Mouse (Mus musculus) adrenal gland, postnatal 14 days (tissue): ENCODE data around the gene Creg2. TPM values are rescaled to one million over a fixed set of nuclear protein-coding genes. Genes with fewer than 3 reads are reported as not detected.
"Not testable (repeated sequence)": the region's sequence is repeated elsewhere in the genome, so short reads cannot be mapped to it uniquely, and the experiment has no call there.

Source experiments
- DNase-seq: peaks from one replicate; pipeline ENCODE4 v3.0.0; 2021; ENCODE audit warnings: mixed read lengths
- total RNA-seq: library from RNA; stranded (reverse); gene quantifications from 2 replicates; pipeline ENCODE4 v1.2.3, GENCODE M21; 2021

Gene Creg2
- total RNA-seq, 1 experiment from 2014 or later: 0.04 TPM

DNA sequence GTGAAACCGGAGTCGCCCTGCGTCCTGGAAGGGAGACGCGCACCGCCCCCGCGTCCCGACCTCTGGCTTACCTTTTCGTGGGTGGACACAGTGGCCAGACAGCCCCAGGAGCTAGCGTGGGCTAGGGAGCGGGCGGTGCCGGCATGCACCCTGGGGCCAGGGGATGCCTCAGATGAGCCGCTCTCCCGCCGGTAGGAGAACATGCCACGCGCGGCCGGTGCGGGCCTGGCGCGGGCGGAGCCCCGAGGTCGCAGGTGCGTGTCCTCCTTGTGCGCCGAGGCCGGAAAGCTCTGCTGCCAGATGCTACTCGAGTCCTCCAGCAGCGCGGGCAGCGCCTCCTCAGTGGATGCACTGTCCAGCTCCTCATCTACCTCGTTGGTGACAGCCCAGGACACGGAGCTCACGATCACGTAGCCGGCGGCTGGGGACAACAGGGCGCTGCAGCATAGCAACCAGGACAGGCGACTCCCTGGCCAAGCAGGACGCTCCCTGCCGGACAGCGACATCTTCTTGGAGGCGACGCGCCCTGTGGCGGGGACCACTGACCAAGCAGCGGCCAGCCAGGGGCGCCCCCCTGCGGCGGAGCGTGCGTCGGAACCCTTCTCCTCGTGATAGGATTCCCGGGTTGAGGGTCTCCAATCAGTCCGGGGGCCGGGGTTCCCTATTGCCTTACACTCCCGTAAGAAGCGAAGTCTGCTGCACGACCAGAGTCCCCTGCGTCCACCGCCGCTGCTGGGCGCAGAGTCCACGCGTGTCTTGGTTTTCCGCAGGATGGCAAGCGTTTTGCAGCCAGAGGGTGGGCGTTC, 636 bp downstream of the Creg2 start:
- peak; percentile 89 for DNase-seq

DNA sequence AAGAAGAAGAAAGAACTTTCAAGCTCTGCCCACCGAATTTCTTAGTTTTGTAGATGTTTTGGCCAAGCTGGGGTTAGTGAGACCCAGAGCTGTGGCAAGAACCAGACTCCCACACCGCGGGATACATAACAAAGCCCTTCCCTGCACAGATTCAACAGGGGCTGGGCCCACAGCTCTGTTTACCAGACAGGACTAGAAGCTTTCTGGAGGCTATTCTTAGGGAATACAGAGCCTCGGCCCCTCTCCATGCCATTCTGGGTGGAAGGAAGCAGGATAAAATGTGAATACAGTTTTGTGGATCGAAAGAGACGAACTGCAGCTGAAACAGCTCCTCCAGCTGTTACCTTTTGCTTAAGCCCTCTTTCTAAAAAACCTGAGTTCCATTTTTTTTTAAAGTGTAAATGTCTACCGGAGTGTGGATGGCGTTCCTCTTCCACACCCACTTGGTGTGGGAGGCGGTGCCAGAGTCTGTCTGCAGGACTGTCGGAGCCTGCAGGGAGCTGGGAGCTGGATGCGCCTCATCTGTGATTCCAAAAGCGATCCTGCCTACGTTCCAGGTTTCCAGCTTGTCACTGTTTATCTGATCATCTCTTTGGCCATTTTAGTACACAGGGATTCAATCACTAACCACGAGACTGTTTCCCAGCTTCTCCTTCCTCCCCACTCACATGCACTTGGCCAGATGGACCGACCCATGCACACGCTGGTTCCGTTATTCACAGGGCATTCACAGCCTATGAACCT, 1.4 kb downstream of the Creg2 start:
- peak; percentile 28 for DNase-seq

DNA sequence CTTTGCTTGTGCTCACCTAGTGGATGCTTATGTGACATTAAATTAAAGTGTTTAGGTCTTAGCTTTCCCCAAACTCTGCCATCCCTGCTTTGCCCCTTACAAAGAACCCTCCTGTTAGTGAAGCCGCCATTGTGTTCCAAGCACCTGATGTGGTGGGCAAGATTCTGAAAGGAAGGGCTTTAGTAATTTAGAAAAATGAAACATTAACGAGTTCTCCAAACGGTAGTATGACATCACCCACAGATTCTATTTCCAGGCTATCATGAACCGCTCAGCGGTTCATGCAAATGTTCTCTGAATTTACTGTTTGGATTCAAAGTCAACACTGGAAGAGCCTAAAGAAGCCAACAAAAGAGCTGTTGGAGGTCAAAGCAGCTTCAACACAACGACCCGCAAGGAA, 2.7 kb downstream of the Creg2 start:
- no peak for DNase-seq

DNA sequence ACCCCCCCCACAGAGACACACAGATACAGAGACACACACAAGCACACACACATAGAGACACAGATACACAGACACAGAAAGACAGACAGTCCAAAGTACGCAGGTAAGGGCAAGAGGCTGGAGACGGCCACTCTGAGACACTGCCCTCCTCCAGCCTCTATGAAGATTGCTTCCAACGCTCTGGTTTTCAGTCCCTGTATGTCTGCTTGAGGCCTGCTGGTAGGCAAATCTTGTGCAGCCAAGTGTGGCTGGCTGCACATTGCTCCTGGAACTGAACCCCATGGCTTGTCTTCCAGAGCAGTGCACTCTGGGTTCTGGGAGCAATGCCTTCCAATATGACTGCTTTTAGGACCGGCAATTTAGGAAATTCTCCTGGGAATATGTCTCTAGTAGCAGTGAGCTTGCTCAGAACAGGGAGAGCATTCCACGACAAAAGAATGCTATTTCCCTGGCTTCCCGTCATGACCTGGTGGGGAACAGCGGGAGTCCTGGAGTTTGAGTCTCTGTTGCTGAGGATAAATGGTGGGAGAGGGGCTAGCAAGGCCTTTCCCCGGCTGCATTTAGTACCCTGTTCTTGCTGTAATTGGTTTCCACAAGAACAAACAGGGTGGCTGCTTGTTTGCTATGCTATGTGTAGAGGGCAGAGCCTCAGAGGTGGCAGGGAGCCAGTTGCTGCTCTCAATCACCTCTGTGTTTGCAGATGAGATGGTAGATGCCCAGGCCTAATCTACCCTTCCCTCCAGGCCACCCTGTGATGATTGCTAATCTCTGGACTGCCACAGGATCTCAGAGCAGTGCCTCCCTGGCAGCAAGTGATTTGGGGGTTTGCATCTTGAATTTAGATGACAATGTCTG, 5.1 kb downstream of the Creg2 start:
- no peak for DNase-seq

DNA sequence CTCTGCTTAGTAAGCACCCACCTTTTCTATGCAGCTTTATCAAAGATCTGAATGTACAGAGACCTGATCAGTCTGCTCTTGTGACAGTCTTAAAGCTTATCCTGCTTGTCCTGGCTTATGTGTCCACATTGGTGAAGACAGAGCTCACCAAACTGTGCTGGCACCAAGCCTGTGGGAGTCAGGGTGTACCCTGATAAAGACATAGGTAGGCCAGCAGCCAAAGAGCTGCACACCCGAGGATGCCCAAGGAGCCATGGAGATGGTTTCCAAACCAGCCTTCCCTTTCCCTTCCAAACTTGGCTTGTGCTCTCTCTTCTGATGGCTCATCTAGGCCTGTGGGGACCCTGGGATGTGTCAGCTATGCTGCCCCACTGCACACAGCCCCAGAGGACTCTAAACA, 6.9 kb downstream of the Creg2 start:
- no peak for DNase-seq

DNA sequence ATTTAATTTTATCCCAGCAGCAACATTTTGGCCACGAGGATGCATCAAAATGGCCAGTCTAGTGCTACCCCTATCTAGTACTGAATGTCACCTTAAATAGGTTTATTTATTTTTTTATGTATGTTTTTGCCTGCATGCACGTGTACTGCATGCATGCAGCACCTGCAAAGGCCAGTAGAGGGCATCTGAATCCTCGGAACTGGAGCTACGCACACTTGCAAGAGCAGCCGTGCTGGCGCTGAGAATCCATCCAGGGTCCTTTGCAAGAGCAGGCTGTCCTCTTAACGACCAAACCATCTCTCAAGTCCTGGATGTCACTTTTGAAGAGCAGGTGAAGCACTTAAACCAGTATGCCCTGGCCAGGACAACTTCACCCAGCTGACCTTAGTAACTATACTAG, 9.6 kb downstream of the Creg2 start:
- no peak for DNase-seq

DNA sequence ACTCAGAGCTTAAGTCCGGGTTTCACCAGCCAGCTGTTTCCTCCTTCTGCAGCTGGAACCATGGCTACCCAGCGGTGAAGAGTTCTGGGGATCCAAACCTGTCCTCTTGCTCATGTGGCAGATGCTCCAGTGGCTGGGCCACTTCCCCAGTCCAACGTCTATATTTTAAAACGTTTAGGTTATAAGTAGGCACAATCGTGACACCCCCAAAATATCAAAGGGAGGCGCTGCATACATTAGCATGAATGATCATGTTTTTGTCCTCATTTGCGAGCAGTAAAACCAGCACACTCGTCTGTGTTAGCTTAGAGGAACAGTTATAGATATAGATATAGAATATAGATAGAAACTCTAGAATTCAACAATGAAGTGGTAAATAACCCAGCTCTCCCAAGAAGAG, 14.1 kb downstream of the Creg2 start:
- DNase-seq: no peak

DNA sequence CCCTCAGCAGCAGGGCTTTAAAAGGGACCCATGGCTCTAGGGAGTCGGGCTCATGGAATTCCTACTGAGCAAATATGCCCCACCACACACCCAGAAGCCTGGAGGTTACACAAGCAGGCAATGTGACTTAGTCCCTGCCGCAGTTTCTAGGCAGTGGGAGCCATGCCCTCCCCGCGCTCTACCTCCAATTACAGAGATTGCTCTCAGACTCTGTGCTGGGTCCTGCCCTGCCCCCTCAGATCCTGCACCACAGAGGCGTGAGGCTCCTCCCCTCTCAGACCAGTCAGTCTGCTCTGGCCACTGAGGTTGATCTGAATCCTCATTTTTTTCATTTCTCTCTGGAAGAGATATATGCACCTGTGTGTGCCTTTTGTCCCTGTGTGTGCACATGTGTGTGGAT, 14.6 kb downstream of the Creg2 start:
- DNase-seq: peak; percentile 18

DNA sequence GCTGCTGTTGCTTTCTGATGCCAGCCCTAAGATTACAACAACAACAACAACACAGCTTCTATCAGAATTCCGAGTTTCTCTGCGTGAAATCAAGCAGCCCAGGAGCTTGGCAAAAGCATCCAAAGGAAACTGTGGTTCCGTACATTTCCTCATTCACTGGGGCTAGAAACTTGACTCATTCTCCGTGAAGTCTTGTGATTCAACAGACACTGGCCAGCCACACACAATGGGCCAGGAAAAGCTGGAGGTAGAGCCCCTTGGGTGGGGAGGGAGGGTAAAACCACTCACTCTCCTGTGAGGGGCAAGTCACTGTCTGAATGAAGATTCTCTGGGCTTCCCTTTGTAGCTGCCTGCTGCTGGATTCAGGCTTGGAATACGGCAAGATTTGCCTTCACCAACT, 15.1 kb downstream of the Creg2 start:
- DNase-seq: no peak

DNA sequence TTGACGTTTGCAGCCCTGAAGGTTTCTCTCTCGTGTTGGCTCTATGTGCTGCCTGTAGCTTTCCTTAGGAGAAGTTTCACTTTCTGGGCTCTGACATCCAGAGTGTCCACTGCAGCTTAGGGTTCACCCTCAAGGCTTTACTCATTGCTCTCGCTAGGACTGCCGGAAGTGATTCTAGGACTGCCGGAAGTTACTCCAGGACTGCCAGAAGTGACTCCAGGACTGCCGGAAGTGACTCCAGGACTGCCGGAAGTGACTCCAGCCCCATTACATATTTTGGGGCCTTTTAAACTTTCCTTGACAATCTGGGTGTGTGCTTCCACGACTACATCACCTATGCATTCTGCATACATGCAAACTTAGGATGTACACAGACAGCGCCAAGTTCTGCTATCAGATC, 22.7 kb downstream of the Creg2 start:
- DNase-seq: no peak

DNA sequence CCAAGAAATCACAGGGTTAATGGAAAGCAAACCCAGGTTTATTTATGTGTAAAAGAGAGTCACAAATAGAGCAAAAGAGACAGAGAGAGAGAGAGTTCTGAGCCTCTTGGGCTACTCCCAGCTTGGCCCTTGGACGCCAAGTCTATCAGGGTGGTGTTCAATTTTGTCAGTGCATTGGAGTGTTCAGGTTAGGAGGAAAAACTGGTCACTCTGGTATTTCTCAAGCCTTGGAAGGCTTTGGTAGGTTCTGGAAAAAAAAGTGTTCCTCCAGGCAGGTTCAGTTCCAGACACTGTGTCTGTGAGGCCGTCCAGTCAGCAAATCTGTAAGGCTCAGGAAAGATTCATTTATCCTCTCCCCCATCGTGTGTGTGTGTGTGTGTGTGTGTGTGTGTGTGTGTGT, 25.8 kb downstream of the Creg2 start:
- no peak for DNase-seq

DNA sequence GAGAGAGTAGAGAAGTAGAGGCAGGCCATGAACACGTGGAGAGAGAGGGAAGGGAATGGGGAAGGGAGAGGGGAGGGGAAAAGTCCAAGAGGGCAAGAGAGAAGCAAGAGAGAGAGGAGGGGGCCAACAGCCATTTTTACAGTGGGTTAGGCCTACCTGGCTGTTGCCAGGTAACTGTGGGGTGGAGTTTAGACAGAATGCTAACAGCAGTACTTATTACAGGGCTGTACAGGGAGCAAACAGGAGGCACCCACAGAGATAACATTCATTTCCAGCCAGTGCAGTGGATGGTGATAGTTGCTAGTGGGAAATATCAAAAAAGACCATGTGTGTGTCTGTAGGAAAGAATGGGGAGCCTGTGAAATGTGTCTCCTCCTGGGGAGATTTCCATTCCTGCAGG, 27.5 kb downstream of the Creg2 start:
- DNase-seq: no peak

DNA sequence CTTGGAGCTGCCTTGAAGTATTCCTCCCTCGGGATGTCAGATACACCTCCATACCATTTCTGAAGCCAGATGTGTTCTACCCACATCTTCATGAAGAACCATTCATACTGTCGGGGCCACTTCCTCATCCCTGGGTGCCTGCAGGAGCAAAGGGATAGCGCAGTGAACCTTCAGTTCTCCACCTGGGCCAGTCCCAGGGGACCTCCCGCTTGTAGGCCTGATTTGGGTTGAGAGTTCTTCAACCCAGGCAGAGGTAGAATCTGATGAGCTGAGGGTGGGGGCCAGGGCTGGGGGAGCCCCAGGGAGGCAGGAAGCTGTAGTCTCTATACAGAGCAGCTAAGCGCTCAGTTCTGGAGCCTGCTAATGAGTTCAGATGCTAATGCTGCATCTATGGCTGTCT, 28.2 kb downstream of the Creg2 start:
- DNase-seq: no peak

DNA sequence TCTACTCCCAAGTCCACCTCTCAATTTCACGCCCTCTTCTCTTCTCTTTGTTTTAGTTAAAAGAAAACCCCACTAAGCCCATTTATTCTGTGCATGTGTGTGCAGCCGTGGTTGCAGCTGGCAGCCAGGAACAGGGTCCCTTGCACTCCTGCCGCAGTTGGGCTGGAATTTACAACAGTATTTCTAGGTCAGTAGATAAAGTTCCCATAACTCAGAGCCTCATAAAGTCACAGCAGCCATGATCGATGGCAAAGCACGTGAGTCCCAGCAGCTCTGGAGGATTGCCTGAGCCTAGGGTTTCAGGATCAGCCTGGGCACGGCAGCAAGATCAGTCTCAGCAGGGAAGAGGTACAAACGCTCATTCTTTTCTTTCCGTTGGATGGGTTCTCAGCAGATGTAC, 32.8 kb downstream of the Creg2 start:
- peak; percentile 57 for DNase-seq

DNA sequence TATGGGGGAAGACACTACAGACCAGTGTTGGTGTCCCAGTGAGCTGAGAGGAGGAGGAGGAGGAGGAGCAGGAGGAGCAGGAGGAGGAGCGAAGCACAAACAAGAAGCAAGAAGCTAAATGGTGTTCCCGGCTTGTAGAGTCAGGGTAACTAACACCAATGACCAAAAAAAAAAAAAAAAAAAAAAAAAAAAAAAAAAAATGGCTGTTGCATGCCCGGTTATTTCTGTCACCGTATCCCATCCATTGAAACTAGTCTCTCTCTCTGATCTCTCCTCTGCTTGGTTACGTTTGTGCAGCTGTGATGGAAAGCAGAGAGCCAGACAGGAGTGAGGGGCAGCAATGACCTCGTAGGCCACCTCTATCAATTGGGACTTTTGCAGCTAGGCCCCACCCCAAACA, 35.7 kb downstream of the Creg2 start:
- DNase-seq: no peak

DNA sequence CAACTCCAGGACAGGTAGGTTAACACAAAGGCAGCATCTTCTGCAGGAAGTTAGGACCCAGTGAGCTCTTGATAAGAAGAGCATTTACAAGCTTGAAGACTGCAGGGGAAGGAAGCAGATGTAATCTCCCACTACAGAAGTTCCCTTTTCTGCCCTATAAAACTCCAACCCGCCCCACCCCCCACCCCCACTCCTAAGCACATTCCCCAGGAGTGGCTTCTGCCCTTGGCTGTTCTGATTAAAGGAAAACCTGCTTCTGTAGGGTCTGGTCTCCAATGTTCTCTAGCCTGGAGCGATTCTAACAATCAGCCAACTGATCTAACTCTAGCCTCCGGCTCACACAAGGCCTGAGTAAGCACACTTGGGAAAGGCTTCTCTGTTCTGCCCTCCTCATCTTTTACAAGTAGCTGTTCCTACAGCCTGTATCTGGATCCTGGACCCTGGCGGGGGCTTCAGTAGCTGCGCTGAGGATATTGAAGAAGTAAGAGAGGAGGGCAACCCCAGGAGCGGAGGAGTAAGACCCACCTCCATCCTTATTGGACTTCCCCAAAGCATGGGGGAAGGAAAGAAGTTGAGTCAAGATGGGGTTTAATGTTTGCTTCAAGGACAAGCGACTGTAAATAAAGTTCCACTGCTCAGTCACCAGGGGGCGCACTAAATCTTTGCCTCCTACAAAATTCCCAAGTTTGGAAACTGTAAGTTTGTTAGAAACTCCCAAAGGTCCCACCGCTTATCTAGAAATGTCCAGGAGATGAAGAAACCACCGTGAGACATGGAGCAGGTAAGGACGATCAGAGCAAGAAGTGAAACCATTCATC, 36.6 kb downstream of the Creg2 start:
- peak; percentile 76 for DNase-seq

DNA sequence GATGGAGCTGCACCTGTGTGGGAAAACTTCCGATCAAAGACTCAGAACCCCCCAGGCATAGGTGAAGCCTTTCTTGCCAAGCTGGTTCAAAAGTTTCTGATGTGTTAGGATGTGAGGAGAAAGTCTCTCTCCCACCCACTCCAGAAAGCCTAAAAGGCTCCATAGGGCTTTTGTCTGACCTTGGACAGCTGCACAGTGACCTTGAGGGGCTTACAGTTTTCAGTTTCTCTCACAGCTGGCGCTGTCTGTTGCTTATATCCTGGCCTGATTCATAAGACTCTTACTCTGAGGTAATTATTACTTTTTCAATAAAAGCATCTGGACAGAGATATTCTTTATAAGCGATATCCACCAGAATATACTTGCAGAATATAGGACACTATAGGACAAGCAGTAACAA, 38.2 kb downstream of the Creg2 start:
- no peak for DNase-seq

DNA sequence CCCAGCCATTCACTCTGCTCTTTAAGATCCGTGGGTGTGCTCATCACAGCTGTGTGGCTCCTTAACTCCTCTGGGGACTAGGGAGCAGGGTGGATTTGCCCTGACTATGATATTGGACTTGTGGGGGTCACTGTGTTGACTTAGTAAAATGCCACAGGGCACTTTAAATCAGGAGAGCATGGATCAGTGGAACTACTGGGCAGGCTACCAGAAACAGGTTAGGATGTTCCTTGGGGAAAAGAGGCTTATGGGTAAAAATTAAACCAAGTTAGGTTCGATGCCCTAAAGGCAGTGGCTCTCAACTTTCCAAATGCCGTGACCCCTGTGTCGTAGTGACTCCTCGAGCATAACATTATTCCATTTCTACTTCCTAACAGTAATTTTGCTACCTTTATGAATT, 38.8 kb downstream of the Creg2 start:
- DNase-seq: no peak

DNA sequence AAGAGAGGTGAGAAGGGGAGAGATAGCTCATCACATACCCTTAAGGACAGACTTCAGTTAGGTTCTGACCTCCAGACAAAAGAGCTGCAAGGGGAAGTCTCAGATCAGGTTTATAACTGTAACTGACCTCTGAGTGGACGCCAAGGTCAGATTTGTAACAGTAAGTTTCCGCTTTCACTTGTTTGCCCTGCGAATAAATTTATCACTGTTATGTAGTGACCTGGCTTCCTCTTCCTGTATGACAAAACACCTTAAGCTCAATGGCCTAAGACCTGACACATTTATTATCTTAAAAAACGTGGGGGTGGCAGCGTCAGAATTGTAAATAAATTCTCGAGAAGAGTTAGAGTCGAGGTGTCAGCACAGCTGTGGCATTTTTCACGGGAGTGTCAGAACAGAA, 42.7 kb downstream of the Creg2 start:
- no peak for DNase-seq

DNA sequence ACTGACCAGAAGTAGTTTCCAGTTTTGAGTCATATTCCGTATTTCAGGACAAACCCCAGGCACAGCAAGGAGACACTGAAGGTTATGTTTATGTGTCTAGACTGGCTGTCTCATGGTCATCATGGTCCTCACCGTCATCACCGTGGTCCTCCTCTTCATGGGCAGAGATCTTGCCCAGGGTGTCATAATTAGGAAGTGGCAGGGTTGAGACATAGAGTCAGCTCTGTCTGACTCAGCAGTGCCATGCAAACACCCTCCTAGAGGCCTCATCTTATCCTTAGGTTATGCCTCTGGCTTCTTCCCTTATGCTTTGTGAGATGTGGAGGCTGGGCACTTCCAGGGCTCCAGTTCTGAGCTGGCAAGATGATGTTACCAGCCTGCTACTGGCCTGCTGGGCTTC, 48.8 kb downstream of the Creg2 start:
- DNase-seq: no peak

DNA sequence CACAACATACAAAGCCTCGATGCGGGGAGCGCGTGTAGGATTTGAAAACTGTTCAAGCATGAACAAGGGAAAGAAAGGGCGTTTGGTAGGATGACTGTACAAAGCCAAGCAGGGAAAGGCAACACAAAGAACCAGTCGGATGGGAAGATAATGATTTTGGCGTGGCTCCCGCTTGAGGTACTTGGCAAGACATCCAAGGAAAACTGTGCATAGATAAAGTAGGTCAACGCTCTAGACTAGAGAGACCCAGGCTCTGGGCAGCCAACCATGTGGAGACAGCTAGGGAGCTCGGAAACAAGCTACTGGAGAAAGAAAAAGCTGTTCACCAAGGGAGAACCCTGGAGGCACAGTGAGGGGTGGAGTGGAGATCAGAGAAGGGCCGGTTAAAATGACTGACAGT, 52.5 kb downstream of the Creg2 start:
- DNase-seq: peak; percentile 78

DNA sequence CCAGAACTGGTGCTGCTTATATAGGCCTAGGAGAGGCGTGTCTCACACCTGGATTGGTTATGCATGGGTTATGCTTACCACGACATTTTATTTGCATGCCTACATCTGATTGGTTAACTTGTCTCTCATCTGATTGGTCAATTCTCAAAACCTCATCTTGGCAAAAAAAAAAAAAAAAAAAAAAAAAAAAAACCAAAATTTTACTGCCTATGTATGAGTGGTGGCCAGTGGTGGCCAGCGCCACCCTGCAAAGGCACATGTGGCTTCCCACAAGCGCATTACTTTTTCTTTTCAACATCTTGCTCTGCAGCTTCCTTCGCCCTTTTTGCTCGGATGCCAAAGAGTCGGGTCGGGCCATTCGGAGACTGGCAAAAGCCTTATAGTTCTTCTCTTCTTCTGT, 54.1 kb downstream of the Creg2 start:
- not testable (repeated sequence) for DNase-seq
